Mouse (Mus musculus): ENCODE data around the gene Afap1.

Afap1 gene

GRCm38 (mm10) chr5:35974265-35974664, 81.1 kb downstream of the Afap1 start:
- DNase-seq (ENCODE audit: low spot score) = no peak

- no peak for DNase-seq (ENCODE audit: low spot score)
These were observed 82.6 kb downstream of the Afap1 start for GRCm38 (mm10) chr5:35975681-35976080.

- no peak for DNase-seq (ENCODE audit: low spot score)
These were observed 87.4 kb downstream of the Afap1 start for GRCm38 (mm10) chr5:35980542-35980941.

- DNase-seq (ENCODE audit: low spot score) = no peak
These were observed 88.2 kb downstream of the Afap1 start for GRCm38 (mm10) chr5:35981341-35981740.

- DNase-seq (ENCODE audit: low spot score) = peak; percentile 27
These were observed 88.9 kb downstream of the Afap1 start for GRCm38 (mm10) chr5:35981976-35982375.

- no peak for DNase-seq (ENCODE audit: low spot score)
These were observed 92.5 kb downstream of the Afap1 start for GRCm38 (mm10) chr5:35985611-35986010.

- DNase-seq (ENCODE audit: low spot score) = no peak
These were observed 95.0 kb downstream of the Afap1 start for GRCm38 (mm10) chr5:35988085-35988484.

- no peak for DNase-seq (ENCODE audit: low spot score)
These were observed 96.4 kb downstream of the Afap1 start for GRCm38 (mm10) chr5:35989506-35989905.

- no peak for DNase-seq (ENCODE audit: low spot score)
These were observed 97.0 kb downstream of the Afap1 start for GRCm38 (mm10) chr5:35989986-35990735.

DNA sequence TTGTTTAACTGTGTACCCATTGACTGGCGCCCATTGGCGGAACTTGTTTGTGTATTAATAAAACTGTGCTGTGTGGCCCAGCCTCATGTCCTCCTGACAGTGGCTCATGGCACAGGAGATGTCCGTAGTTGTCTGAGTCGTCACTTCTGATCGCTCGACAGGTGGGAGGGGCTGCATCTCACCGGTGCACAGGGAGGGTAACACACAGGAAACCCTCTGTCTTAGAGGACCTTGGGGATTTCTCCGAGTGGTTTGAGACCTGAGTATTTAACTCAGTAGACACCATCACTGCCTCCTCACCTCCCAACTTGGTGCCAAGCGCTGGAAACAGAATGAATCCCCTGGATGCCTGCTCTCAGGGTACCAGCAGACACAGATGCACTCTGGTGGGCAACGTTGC, 110.7 kb downstream of the Afap1 start:
- DNase-seq (ENCODE audit: low spot score) = no peak

- no peak for DNase-seq (ENCODE audit: low spot score)
These were observed 113.0 kb downstream of the Afap1 start for GRCm38 (mm10) chr5:36006106-36006505.

- DNase-seq (ENCODE audit: low spot score) = no peak
These were observed 113.5 kb downstream of the Afap1 start for GRCm38 (mm10) chr5:36006586-36006985.

- no peak for DNase-seq (ENCODE audit: low spot score)
These were observed 114.5 kb downstream of the Afap1 start for GRCm38 (mm10) chr5:36007649-36008048.

GRCm38 (mm10) chr5:36009405-36009804, 116.3 kb downstream of the Afap1 start:
- DNase-seq (ENCODE audit: low spot score) = no peak

GRCm38 (mm10) chr5:36018366-36018765, 125.2 kb downstream of the Afap1 start:
- DNase-seq (ENCODE audit: low spot score) = no peak

- DNase-seq (ENCODE audit: low spot score) = no peak
These were observed 128.0 kb downstream of the Afap1 start for GRCm38 (mm10) chr5:36021091-36021490.

DNA sequence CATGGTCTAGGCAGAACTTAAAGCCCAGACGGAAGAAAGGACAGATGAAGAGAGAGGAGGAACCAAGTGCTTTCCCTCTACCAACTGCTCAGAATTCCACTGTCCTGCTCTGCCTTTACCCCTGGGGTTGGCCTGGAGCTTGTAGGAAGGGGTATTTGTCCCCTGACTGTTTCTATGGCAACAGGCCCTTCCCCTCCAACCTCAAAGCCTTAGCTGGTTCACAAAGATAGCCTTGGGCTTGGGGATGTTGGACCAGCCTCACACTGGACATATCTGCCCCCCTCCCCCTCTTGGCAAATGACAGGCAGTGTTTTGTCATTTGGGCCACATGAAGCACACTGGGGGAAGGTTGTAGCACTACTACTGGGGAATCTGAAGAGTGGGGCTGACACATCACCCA, 129.2 kb downstream of the Afap1 start:
- no peak for DNase-seq (ENCODE audit: low spot score)

DNA sequence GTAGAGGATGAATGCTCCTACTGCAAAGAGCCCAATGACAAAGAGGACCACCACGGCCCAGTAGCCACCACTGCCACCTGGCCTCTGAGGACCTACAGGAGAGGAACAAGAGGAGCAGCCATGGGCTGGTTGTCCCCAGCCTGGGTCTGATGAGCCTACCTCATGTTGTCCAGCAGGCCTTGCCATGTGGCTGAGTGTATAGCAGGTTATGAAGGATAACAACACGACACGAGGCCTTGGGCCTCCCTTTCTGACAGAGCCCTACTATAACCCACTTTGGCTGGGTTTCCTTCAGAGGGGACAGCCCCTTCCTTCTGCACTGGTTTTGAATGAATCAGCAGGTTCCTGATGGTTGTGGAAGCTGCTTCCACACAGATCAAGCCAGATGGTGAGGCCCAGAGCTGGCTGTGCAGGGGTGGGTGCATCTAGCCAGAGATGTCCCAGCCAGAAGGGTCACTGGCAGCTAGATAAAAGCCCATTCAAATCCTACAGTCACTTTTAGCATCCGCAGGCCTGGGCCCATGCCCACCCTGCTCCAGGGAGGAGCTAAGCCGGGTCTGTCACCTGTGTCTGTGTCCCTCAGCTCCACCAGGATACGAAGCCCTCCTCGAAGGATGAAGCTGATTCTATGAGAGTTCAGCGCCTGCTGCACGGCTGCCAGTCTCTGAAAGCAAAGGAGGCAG, 131.0 kb downstream of the Afap1 start:
- no peak for DNase-seq (ENCODE audit: low spot score)

- no peak for DNase-seq (ENCODE audit: low spot score)
These were observed 132.0 kb downstream of the Afap1 start for GRCm38 (mm10) chr5:36025076-36025475.

DNA sequence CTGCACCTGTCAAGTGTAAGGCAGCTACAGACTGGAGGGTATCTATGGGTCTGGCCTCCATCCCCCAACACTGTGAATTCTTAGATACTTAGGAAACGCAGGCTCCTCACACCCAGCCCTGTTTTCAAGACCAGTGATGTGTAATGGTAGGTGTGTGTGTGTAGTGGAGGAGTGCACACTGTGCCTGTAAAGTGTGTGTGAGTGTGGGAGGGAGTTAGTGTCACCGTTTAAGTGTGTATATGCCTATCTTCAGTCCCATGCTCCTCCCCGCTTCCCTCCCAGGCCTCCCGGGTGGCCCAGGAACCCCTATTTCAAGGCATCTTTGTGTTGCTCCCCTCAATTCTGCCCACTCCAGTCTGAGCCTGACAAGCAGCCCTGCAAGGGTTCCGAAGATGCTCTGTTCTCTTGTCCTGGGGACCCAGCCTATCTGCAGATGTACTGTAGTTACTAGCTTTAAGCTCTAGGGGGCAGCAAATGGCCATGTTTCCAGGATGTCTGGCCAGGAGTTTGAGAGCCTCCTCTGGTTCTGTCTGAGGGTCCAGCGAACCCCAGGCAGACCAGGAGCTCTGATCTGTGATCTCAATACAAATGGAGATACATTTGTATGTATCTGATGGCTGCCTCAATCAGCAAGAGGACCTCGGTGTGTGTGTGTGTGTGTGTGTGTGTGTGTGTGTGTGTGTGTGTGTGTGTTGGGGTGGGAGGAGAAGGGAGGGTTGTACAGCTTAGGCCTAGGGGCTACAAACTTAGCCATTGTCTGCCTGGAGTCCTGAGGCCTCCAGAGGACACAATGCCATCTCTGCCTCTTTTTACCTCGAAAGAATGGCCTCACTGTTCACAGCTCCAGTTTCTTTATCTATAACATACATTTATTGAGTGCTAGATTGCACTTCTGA, 140.7 kb downstream of the Afap1 start:
- no peak for DNase-seq (ENCODE audit: low spot score)

- no peak for DNase-seq (ENCODE audit: low spot score)
These were observed 146.5 kb downstream of the Afap1 start for GRCm38 (mm10) chr5:36039596-36039995.

GRCm38 (mm10) chr5:36040398-36041235, 147.5 kb downstream of the Afap1 start:
- peak; percentile 29 for DNase-seq (ENCODE audit: low spot score)
